Mouse (Mus musculus) G1E (cell line): Measurements from ENCODE around the gene Psors1c2. TPM values are rescaled to one million over a fixed set of nuclear protein-coding genes. Genes with fewer than 3 reads are reported as not detected.

Source experiments
- ATAC-seq: 2 replicates; pipeline ENCODE4 v1.8.0; 2016; ENCODE audit warnings: mild to moderate bottlenecking; ENCODE audit not compliant: insufficient number of reproducible peaks, poor library complexity, low FRiP score, severe bottlenecking; ENCODE audit errors: extremely low read depth
- DNase-seq: peaks from one replicate; pipeline ENCODE4 v3.0.0; 2012; ENCODE audit warnings: low spot score
- H3K27me3 ChIP-seq: 2 replicates; pipeline ENCODE4 v1.6.1; 2012; ENCODE audit warnings: mild to moderate bottlenecking, low read length, inconsistent platforms; ENCODE audit not compliant: insufficient read depth
- H3K36me3 ChIP-seq: replicated peaks from 2 replicates; pipeline ENCODE3; 2012; ENCODE audit warnings: mild to moderate bottlenecking, inconsistent platforms
- H3K4me1 ChIP-seq: 2 replicates; pipeline ENCODE4 v1.6.1; 2012; ENCODE audit warnings: low read depth, low read length, inconsistent platforms, mixed read lengths; ENCODE audit not compliant: insufficient read depth
- H3K4me3 ChIP-seq: 2 replicates; pipeline ENCODE4 v1.5.1; 2012; ENCODE audit warnings: low read depth, mild to moderate bottlenecking, inconsistent platforms, low read length, moderate library complexity, mixed read lengths
- H3K9me3 ChIP-seq: replicated peaks from 2 replicates; pipeline ENCODE4 v1.6.1; 2012; ENCODE audit warnings: inconsistent platforms
- CTCF ChIP-seq: IDR thresholded peaks from 2 replicates; pipeline ENCODE4 v1.5.1; 2012; ENCODE audit warnings: low read depth, low read length, inconsistent platforms, mixed read lengths
- GATA1 ChIP-seq: IDR thresholded peaks from 2 replicates; pipeline ENCODE4 v1.6.1; 2012; ENCODE audit warnings: borderline replicate concordance, low read length, inconsistent platforms, mixed read lengths
- GATA2 ChIP-seq: IDR thresholded peaks from 2 replicates; pipeline ENCODE4 v1.6.1; 2012; ENCODE audit warnings: low read depth, low read length, inconsistent platforms, borderline replicate concordance
- POLR2AphosphoS5 ChIP-seq: IDR thresholded peaks from 2 replicates; pipeline ENCODE4 v1.6.1; 2012; ENCODE audit warnings: low read depth, low read length, inconsistent platforms; ENCODE audit not compliant: insufficient replicate concordance
- TAL1 ChIP-seq: conservative IDR thresholded peaks from 2 replicates; pipeline ENCODE4 v1.6.1; 2012; ENCODE audit warnings: low read depth, low read length, inconsistent platforms, mixed read lengths
- polyA plus RNA-seq: library from polyadenylated mRNA; stranded (reverse); fragments of >175 nt; gene quantifications from 2 replicates; pipeline ENCODE4 v1.2.3, GENCODE M21; 2012
- total RNA-seq, 2 experiments: library from RNA; stranded (forward) in 1 of 2; stranded (reverse) in 1 of 2; fragments of 200-1000 nt in 1 of 2; fragments of >200 nt in 1 of 2; fragmentation: Nextera tagmentation in 1 of 2; gene quantifications; 2 replicates each; pipeline ENCODE4 v1.2.3; 2014 to 2017

Gene Psors1c2
- total and polyA plus RNA-seq, 3 experiments, result 0.22 to 1.1 TPM; not detected in 1

- peaks cover 72% of the 10 kb centered on the region for H3K36me3 ChIP-seq
- ATAC-seq (peak; percentile 97), DNase-seq (peak; percentile 100)
- H3K4me1 ChIP-seq, result peaks cover 42% of the 10 kb centered on the region
- no peaks in the 10 kb centered on the region for H3K27me3 ChIP-seq
- peak within 1 kb of the TSS; percentile 73 for H3K4me3 ChIP-seq
- no peaks in the 10 kb centered on the region for H3K9me3 ChIP-seq
- no peak for TF ChIP-seq GATA2
- no peak for TF ChIP-seq CTCF
- TF ChIP-seq POLR2AphosphoS5, result no peak
- TF ChIP-seq GATA1, result no peak
- TF ChIP-seq TAL1, result no peak
Observed at GRCm38 (mm10) chr17:35516652-35517500, 16.1 kb upstream of the Psors1c2 start, which contains the start of the genes Tcf19 and Cchcr1. Tcf19 (minus strand) TSS chr17:35516824. Cchcr1 (plus strand) TSS chr17:35517100.

- Histone ChIP-seq H3K4me3 (peak overlapping the region; percentile 73), H3K36me3 (peaks cover 72% of the 10 kb centered on the region), H3K9me3 (no peaks in the 10 kb centered on the region), H3K27me3 (no peaks in the 10 kb centered on the region), H3K4me1 (peaks cover 42% of the 10 kb centered on the region)
- TF ChIP-seq GATA2, result no peak
- TF ChIP-seq POLR2AphosphoS5, result no peak
- peak; percentile 26 for DNase-seq
- no peak for ATAC-seq
Observed at GRCm38 (mm10) chr17:35517526-35517925, 15.5 kb upstream of the Psors1c2 start.

DNA sequence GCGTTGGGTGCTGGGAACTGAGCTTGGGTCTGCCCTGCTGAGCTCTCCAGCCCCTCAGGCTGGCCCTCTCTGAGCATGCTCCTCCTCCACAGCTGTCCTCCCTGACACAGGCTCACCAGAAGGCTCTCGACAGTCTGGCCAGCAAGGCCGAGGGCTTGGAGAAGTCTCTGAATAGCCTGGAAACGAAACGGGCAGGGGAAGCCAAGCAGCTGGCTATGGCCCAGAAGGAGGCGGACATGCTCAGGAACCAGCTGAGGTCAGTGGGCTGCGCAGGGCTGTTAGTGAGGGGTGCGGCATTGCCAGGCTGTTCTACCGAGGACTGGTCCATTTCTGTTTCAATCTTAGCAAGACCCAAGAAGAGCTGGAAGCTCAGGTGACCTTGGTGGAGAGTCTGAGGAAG is 8.6 kb upstream of the Psors1c2 start:
- H3K9me3 ChIP-seq, result no peaks in the 10 kb centered on the region
- ATAC-seq (no peak), DNase-seq (no peak)
- TF ChIP-seq POLR2AphosphoS5, result no peak
- no peak for TF ChIP-seq GATA2
- no peak for TF ChIP-seq CTCF
- no peak for TF ChIP-seq TAL1
- TF ChIP-seq GATA1, result no peak
- H3K4me3 ChIP-seq, result no peak overlapping the region
- no peaks in the 10 kb centered on the region for H3K27me3 ChIP-seq
- H3K36me3 ChIP-seq, result peaks cover 94% of the 10 kb centered on the region
- H3K4me1 ChIP-seq, result no peaks in the 10 kb centered on the region; the same call in 1 of the 2 replicates

GRCm38 (mm10) chr17:35526644-35527043 is 6.4 kb upstream of the Psors1c2 start:
- no peaks in the 10 kb centered on the region for H3K4me1 ChIP-seq
- H3K9me3 ChIP-seq, result no peaks in the 10 kb centered on the region
- H3K4me3 ChIP-seq, result no peak overlapping the region
- no peak for TF ChIP-seq POLR2AphosphoS5
- TF ChIP-seq GATA1, result no peak
- TF ChIP-seq GATA2, result no peak
- TF ChIP-seq TAL1, result no peak
- no peak for TF ChIP-seq CTCF
- DNase-seq, result no peak
- H3K27me3 ChIP-seq, result no peaks in the 10 kb centered on the region
- ATAC-seq, result no peak
- peaks cover 91% of the 10 kb centered on the region for H3K36me3 ChIP-seq

DNA sequence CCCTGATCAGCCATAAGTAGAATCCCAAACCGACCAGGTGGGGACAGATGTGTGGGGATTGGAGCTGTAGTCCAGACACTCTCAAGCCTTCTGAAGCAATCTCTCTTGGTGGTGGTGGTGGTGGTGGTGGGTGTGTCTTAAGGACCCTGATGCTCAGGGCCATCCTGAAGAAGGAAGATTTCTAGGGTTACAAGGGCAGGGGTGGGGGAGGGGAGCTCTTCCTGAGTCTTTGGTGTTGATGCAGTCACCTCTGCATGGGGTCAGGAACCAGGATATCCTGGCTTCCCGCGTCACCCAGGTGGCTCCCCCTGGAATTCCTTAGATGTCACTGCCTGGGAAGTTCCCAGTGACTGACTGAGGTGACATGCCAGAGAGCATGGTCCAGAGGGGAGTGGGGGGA is 641 bp upstream of the Psors1c2 start:
- Histone ChIP-seq H3K4me1 (peaks cover 2% of the 10 kb centered on the region; the same call in 1 of the 2 replicates), H3K9me3 (no peaks in the 10 kb centered on the region), H3K27me3 (peaks cover 10% of the 10 kb centered on the region; the same call in 1 of the 2 replicates), H3K4me3 (no peak overlapping the region), H3K36me3 (peaks cover 40% of the 10 kb centered on the region)
- no peak for DNase-seq
- ATAC-seq, result no peak
- TF ChIP-seq TAL1 (no peak), GATA2 (no peak), CTCF (no peak), POLR2AphosphoS5 (no peak), GATA1 (no peak)

GRCm38 (mm10) chr17:35534343-35534742 is 1.3 kb downstream of the Psors1c2 start:
- Histone ChIP-seq H3K36me3 (peaks cover 20% of the 10 kb centered on the region), H3K4me3 (no peak overlapping the region), H3K27me3 (peaks cover 13% of the 10 kb centered on the region), H3K9me3 (no peaks in the 10 kb centered on the region), H3K4me1 (peaks cover 2% of the 10 kb centered on the region; the same call in 1 of the 2 replicates)
- no peak for TF ChIP-seq GATA2
- TF ChIP-seq CTCF, result peak; percentile 66
- ATAC-seq (no peak), DNase-seq (peak; percentile 57)

- Histone ChIP-seq H3K9me3 (no peaks in the 10 kb centered on the region), H3K36me3 (no peaks in the 10 kb centered on the region), H3K4me1 (peaks cover 2% of the 10 kb centered on the region; the same call in 1 of the 2 replicates), H3K4me3 (no peak overlapping the region), H3K27me3 (peaks cover 18% of the 10 kb centered on the region)
- DNase-seq (no peak), ATAC-seq (no peak)
- TF ChIP-seq GATA2 (no peak), CTCF (no peak), GATA1 (no peak), POLR2AphosphoS5 (no peak), TAL1 (no peak)
Observed at GRCm38 (mm10) chr17:35537421-35537820, 4.4 kb downstream of the Psors1c2 start.
